Mouse (Mus musculus): ENCODE results near the gene Usp51.
"Not testable (repeated sequence)": the region's sequence is repeated elsewhere in the genome, so short reads cannot be mapped to it uniquely, and the experiment has no call there.

Gene Usp51

GRCm38 (mm10) chrX:153006387-153006841 is at the start of gene Usp51:
Usp51 (plus strand) TSS chrX:153006469.
- DNase-seq (ENCODE audit: extremely low read depth, insufficient read length, low spot score): no peak

DNA sequence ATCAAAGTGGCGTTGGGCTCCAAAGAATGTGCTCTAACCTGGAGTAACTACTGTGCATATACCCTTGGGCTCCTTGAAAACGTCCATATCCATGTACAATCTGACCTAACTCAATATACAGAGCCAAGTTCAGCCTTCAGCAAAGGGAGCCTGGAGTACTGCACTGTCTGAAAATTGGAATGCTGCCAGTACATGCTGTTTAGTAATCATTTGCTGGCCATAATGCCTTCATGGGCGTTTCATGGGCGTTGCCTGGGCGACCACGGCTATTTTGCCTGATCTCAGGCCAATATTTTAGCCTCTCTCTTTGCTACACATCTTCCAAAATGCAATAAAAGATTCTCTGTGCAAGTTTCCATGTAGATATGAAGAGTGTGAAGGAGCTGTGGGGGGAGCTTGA is 36.7 kb upstream of the Usp51 start:
- no peak for DNase-seq (ENCODE audit: extremely low read depth, insufficient read length, low spot score)

DNA sequence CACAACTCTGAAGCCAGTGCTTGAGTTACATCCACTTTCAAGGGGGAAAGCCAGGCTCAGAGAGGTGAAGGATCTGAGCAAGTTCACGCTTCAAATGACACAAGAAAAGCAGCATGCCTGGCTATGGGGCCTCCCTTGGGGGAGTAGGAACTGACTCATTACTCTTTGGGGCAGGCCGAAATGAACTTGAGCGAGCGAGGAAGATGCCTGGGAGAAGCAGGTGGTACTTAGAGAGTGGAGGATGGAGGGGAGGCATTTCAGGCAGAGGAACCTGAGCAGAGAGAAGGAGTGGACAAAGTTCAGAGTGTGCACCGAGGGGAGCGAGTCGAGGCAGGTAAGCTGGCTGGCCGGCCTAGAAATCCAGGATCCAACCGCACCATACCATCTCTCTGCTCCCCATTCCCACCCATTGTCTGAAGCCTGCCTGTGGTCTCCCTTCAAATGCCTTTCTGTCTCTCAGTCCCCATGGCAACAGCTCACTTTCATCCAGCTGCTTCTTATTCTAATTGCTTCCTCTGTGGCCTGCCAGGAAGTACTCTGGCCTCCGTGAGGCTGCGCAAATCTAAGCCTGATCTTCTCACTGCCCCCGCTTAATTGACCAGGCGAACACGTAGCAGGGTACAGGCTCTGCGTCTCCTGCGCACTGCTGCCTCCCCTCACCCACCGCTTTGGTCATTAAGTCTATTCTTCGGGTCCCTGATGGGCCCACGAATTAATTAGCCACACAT is 32.6 kb upstream of the Usp51 start:
- not testable (repeated sequence) for DNase-seq (ENCODE audit: extremely low read depth, insufficient read length, low spot score)

- no peak for DNase-seq (ENCODE audit: extremely low read depth, insufficient read length, low spot score)
These were observed 32.0 kb upstream of the Usp51 start for GRCm38 (mm10) chrX:152974204-152974661.

GRCm38 (mm10) chrX:152976538-152976937 is 29.7 kb upstream of the Usp51 start:
- DNase-seq (ENCODE audit: extremely low read depth, insufficient read length, low spot score): no peak

- DNase-seq (ENCODE audit: extremely low read depth, insufficient read length, low spot score): no peak
These were observed 21.3 kb upstream of the Usp51 start for GRCm38 (mm10) chrX:152985009-152985408.

DNA sequence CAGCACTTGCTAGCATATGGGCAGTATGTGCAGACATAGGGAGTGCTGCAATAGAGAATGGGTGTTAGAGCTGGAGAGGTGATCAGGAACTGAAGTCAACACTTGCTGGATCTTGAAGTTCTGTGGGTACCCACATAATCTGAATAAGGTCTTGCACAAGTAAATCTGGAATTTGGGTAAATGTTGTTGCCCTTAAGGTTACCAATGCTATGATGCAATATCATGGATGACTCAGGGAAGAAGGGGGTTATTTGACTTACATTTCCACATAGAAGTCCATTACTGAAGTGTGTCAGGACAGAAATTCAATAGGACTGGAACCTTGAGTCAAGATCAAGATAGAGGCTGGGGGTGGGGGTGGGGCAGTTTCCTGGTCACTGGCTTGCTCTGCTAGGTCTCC is 16.4 kb upstream of the Usp51 start:
- DNase-seq (ENCODE audit: extremely low read depth, insufficient read length, low spot score): not testable (repeated sequence)

- DNase-seq (ENCODE audit: extremely low read depth, insufficient read length, low spot score): not testable (repeated sequence)
These were observed 10.2 kb upstream of the Usp51 start for GRCm38 (mm10) chrX:152996105-152996504.

- DNase-seq (ENCODE audit: extremely low read depth, insufficient read length, low spot score): no peak
These were observed 884 bp downstream of the Usp51 start for GRCm38 (mm10) chrX:153007021-153007684.

DNA sequence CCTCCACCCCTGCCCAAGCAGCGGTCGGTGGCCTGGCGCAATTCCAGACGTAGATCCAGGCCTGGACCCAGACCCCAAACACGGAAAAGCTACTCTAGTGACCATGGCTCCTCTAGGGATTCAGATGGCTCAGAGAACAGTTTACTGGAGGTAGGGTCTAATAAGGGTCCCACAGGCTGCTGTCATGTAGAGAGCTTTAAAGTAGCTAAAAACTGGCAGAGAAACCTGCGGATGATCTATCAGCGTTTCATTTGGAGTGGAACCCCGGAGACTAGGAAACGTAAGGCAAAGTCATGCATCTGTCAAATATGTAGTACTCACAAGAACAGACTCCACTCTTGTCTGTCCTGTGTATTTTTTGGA is 1.4 kb downstream of the Usp51 start:
- no peak for DNase-seq (ENCODE audit: extremely low read depth, insufficient read length, low spot score)

DNA sequence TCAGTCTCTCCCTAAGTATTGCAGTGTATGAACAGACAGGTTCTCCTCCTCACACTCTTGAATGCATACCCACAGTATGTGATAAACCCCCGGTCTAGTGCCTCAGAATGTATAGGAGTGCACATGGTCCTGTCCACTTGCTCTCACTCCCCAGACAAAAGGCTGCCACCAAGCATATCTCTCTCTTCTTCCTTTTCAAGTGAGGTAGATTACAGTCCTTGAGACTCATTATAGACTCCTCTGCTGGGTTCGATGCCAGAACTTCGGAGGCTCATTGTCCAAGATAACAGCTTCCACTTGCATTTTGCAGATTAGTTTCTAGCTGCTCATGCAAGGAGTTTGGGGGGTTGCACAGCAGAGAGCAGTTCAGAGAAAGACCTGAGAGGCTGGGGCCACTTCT is 19.0 kb downstream of the Usp51 start:
- not testable (repeated sequence) for DNase-seq (ENCODE audit: extremely low read depth, insufficient read length, low spot score)

- not testable (repeated sequence) for DNase-seq (ENCODE audit: extremely low read depth, insufficient read length, low spot score)
These were observed 19.4 kb downstream of the Usp51 start for GRCm38 (mm10) chrX:153025709-153026108.

DNA sequence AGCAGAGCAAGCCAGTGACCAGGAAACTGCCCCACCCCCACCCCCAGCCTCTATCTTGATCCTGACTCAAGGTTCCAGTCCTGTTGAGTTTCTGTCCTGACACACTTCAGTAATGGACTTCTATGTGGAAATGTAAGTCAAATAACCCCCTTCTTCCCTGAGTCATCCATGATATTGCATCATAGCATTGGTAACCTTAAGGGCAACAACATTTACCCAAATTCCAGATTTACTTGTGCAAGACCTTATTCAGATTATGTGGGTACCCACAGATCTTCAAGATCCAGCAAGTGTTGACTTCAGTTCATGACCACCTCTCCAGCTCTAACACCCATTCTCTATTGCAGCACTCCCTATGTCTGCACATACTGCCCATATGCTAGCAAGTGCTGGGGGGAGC is 25.3 kb downstream of the Usp51 start:
- not testable (repeated sequence) for DNase-seq (ENCODE audit: extremely low read depth, insufficient read length, low spot score)

DNA sequence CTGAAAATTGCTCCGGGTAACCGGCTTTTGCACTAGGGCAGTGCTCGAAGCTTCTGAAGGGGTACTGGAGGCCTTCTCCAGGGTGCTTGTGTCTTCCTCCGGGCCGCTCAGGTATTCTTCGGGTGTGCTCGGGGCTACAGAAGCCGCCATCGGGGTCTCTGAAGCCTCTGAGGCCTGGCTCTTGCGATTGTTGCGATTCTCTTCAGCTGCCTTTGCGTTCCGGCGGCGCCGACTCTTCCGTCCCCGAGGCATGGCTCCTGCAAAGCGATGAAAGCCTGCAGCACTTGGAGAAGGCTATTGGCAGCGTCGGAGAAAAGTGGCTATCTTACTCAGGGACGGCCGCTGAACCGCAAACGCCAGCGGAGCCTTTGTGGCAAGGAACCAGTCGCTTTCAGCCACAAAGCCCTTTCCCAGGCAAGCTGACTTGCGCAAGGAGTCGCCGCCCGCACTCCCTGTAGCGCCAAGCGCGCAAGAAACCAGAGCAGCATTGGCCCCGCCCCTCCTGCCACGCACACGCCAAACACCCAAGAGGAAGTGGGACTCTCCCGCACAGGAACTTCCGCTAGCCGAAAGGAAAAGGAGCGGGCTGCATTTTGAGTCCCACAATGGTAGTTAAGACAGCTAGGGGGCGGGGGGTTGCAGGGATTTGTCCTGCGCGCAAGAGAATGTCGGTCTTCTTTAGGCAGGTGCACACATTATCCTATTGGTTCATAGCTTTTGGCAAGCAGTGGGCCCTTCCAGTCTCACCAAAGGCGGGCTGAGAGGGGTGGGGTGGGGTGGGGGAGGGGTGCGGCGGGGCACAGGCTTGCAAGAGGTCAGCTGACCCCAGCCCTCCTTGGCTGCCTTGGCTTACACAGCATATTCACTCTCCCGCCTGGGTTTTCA is 31.1 kb downstream of the Usp51 start, which contains the start of gene Mageh1:
Gene Mageh1, minus strand, starts transcription at position 489 of the 885 bp plus-strand sequence.
- peak; percentile 1 for DNase-seq (ENCODE audit: extremely low read depth, insufficient read length, low spot score)

- not testable (repeated sequence) for DNase-seq (ENCODE audit: extremely low read depth, insufficient read length, low spot score)
These were observed 31.9 kb downstream of the Usp51 start for GRCm38 (mm10) chrX:153037972-153038744.
